ENCODE assay signal across 23 mouse cellular contexts in genomic region chr11:102971604-102972003, GRCm38 (mm10). TPM values are rescaled to one million over a fixed set of nuclear protein-coding genes. Genes with fewer than 3 reads are reported as not detected.
DNase-seq lines count a peak whose midpoint lies in the region; ATAC-seq and TF ChIP-seq lines count a peak whose summit lies in the region.
"Had no signal": no experiment of that assay in that cellular context is flagged by ENCODE, and none has a peak within 500 bp of the region (broad histone marks: within the 10 kb centered on the region; RNA-seq: fewer than 3 reads in every experiment).

No protein-coding gene starts in this region.

- peaks cover 12% of the 10 kb centered on the region for H3K4me1 ChIP-seq in embryonic facial prominence, embryonic 13.5 days
- peaks cover 8% of the 10 kb centered on the region for H3K4me1 ChIP-seq in embryonic facial prominence, embryonic 10.5 days
- H3K4me1 ChIP-seq in limb, embryonic 14.5 days (ENCODE audit: control insufficient read depth, insufficient read depth, low read length): peaks cover 4% of the 10 kb centered on the region; the same call in 1 of the 2 replicates
- H3K4me1 ChIP-seq: intestine, embryonic 15.5 days had no signal

- WGBS in embryonic facial prominence, embryonic 13.5 days: 31% methylated on average over 5 of the region's 5 CpGs
- WGBS in embryonic facial prominence, embryonic 10.5 days: 62% methylated on average over 5 of the region's 5 CpGs
- WGBS in limb, embryonic 14.5 days: 26% methylated on average over 5 of the region's 5 CpGs

- H3K27me3 ChIP-seq in embryonic facial prominence, embryonic 13.5 days: peaks cover 30% of the 10 kb centered on the region
- H3K27me3 ChIP-seq in embryonic facial prominence, embryonic 10.5 days (replicated peaks; ENCODE audit: low read depth, poor library complexity, severe bottlenecking): peaks cover 57% of the 10 kb centered on the region
- no peaks in the 10 kb centered on the region; the same call in 1 of the 2 replicates for H3K27me3 ChIP-seq in limb, embryonic 14.5 days (ENCODE audit: control insufficient read depth, insufficient read depth, low read length)
- H3K27me3 ChIP-seq: intestine, embryonic 15.5 days had no signal

- no peak for TF ChIP-seq POLR2A in limb, embryonic 14.5 days (IDR thresholded peaks at IDR 0.05; ENCODE audit: borderline replicate concordance, extremely low read depth, insufficient read depth, insufficient read length)

- no peak for ATAC-seq in embryonic facial prominence, embryonic 13.5 days (ENCODE audit: insufficient number of reproducible peaks, insufficient read depth, low FRiP score, low TSS enrichment, low read depth)
- ATAC-seq in limb, embryonic 14.5 days (ENCODE audit: low FRiP score, low read depth): peak; percentile 68
- ATAC-seq: CD4-positive, CD25-positive, alpha-beta regulatory T cell, adult 4 months; forebrain, postnatal 0 days; intestine, embryonic 15.5 days; liver, postnatal 0 days had no signal

- no peak overlapping the region for H3K4me3 ChIP-seq in embryonic facial prominence, embryonic 13.5 days
- H3K4me3 ChIP-seq in embryonic facial prominence, embryonic 10.5 days: no peak overlapping the region
- H3K4me3 ChIP-seq in limb, embryonic 14.5 days (replicated peaks; ENCODE audit: low read length): no peak overlapping the region
- H3K4me3 ChIP-seq: embryonic facial prominence, embryonic 15.5 days; forebrain, embryonic 10.5 days; intestine, embryonic 15.5 days; megakaryocyte, embryonic 14.5 days had no signal

- H3K9me3 ChIP-seq in embryonic facial prominence, embryonic 13.5 days: no peaks in the 10 kb centered on the region
- no peaks in the 10 kb centered on the region for H3K9me3 ChIP-seq in embryonic facial prominence, embryonic 10.5 days
- no peaks in the 10 kb centered on the region for H3K9me3 ChIP-seq in limb, embryonic 14.5 days (ENCODE audit: control insufficient read depth, low read length)
- H3K9me3 ChIP-seq: embryonic facial prominence, embryonic 15.5 days; forebrain, embryonic 10.5 days; intestine, embryonic 15.5 days; megakaryocyte, embryonic 14.5 days had no signal

- H3K36me3 ChIP-seq in embryonic facial prominence, embryonic 13.5 days: no peaks in the 10 kb centered on the region
- no peaks in the 10 kb centered on the region for H3K36me3 ChIP-seq in embryonic facial prominence, embryonic 10.5 days (replicated peaks)
- H3K36me3 ChIP-seq in limb, embryonic 14.5 days (ENCODE audit: control insufficient read depth, insufficient read depth, low read length): no peaks in the 10 kb centered on the region
- H3K36me3 ChIP-seq: embryonic facial prominence, embryonic 15.5 days; forebrain, embryonic 10.5 days; intestine, embryonic 15.5 days had no signal

- H3K9ac ChIP-seq in embryonic facial prominence, embryonic 13.5 days: no peak overlapping the region
- no peak overlapping the region for H3K9ac ChIP-seq in limb, embryonic 14.5 days (ENCODE audit: low read depth, low read length, severe bottlenecking)
- H3K9ac ChIP-seq: embryonic facial prominence, embryonic 15.5 days; forebrain, postnatal 0 days; hindbrain, embryonic 14.5 days; intestine, embryonic 15.5 days; liver, postnatal 0 days had no signal

- H3K4me2 ChIP-seq in embryonic facial prominence, embryonic 13.5 days: no peak overlapping the region
- H3K4me2 ChIP-seq in limb, embryonic 14.5 days (replicated peaks; ENCODE audit: low read depth, low read length, severe bottlenecking): no peak overlapping the region
- H3K4me2 ChIP-seq: embryonic facial prominence, embryonic 15.5 days; heart, embryonic 11.5 days; hindbrain, embryonic 14.5 days; intestine, embryonic 15.5 days had no signal

- no peak for DNase-seq in embryonic facial prominence, embryonic 10.5 days (ENCODE audit: low spot score)
- DNase-seq in right cerebral cortex, postnatal 10 days (ENCODE audit: low spot score in 2 of 2): peak; percentile 38 to 58
- DNase-seq in right cerebral cortex, postnatal 36 days (ENCODE audit: low spot score in 2 of 2): no peak
- DNase-seq in NIH3T3 (ENCODE audit: low read depth): peak; percentile 44
- peak; percentile 66 for DNase-seq in limb, embryonic 14.5 days (ENCODE audit: low spot score)
- no peak for DNase-seq in spleen, adult 12 weeks (ENCODE audit: low spot score)
- DNase-seq in ovary, adult 18-20 months (ENCODE audit: low spot score): no peak
- DNase-seq: adrenal gland, postnatal 25 days; forebrain, postnatal 0 days; kidney, postnatal 4 days; layer of hippocampus, adult 9-11 months; liver, postnatal 0 days; midbrain, embryonic 14.5 days; thymus, postnatal 4 days had no signal

- H3K27ac ChIP-seq in embryonic facial prominence, embryonic 13.5 days: peak overlapping the region; percentile 5; the same call in 1 of the 2 replicates
- H3K27ac ChIP-seq in embryonic facial prominence, embryonic 10.5 days (replicated peaks): no peak overlapping the region
- no peak overlapping the region for H3K27ac ChIP-seq in limb, embryonic 14.5 days (replicated peaks; ENCODE audit: low read depth, low read length)
- H3K27ac ChIP-seq: embryonic facial prominence, embryonic 15.5 days; forebrain, embryonic 10.5 days; hindbrain, embryonic 14.5 days; intestine, embryonic 15.5 days had no signal

RNA-seq across cellular contexts. Expression of gene C1ql1, which starts 25.1 kb away (rescaled TPM):
- polyA plus RNA-seq in embryonic facial prominence, embryonic 13.5 days (2015; fragmentation: Nextera tagmentation; extraction: Ambion mirVana): 3.4 TPM in 2 replicates
- polyA plus RNA-seq in embryonic facial prominence, embryonic 10.5 days (2016; fragmentation: Nextera tagmentation; extraction: Ambion mirVana): 1.5 and 2.7 TPM in 2 replicates
- polyA plus RNA-seq in limb, embryonic 14.5 days (2012; rRNA removed): 3.3 and 4.8 TPM in 2 replicates
- polyA plus RNA-seq in limb, embryonic 14.5 days (2014; fragmentation: Nextera tagmentation; extraction: Ambion mirVana): 1.9 and 3.8 TPM in 2 replicates
- polyA plus RNA-seq: CD4-positive, CD25-positive, alpha-beta regulatory T cell, adult 4 months; liver, adult 2 months had no signal

RNA-seq across cellular contexts. Expression of gene Kif18b, which starts 46.7 kb away (rescaled TPM):
- polyA plus RNA-seq in embryonic facial prominence, embryonic 13.5 days (2015; fragmentation: Nextera tagmentation; extraction: Ambion mirVana): 11.0 and 12.8 TPM in 2 replicates
- polyA plus RNA-seq in embryonic facial prominence, embryonic 10.5 days (2016; fragmentation: Nextera tagmentation; extraction: Ambion mirVana): 12.1 and 13.0 TPM in 2 replicates
- polyA plus RNA-seq in limb, embryonic 14.5 days (2012; rRNA removed): 24.5 and 30.3 TPM in 2 replicates
- polyA plus RNA-seq in limb, embryonic 14.5 days (2014; fragmentation: Nextera tagmentation; extraction: Ambion mirVana): 6.1 and 7.2 TPM in 2 replicates

RNA-seq across cellular contexts. Expression of gene Nmt1, which starts 56.4 kb away (rescaled TPM):
- 67.8 and 68.5 TPM in 2 replicates for polyA plus RNA-seq in embryonic facial prominence, embryonic 13.5 days (2015; fragmentation: Nextera tagmentation; extraction: Ambion mirVana)
- polyA plus RNA-seq in embryonic facial prominence, embryonic 10.5 days (2016; fragmentation: Nextera tagmentation; extraction: Ambion mirVana): 63.2 and 66.0 TPM in 2 replicates
- 45.9 and 48.9 TPM in 2 replicates for polyA plus RNA-seq in limb, embryonic 14.5 days (2012; rRNA removed)
- 50.2 and 53.9 TPM in 2 replicates for polyA plus RNA-seq in limb, embryonic 14.5 days (2014; fragmentation: Nextera tagmentation; extraction: Ambion mirVana)

RNA-seq across cellular contexts. Expression of gene Dcakd, which starts 56.5 kb away (rescaled TPM):
- 189 and 192 TPM in 2 replicates for polyA plus RNA-seq in embryonic facial prominence, embryonic 13.5 days (2015; fragmentation: Nextera tagmentation; extraction: Ambion mirVana)
- 304 and 308 TPM in 2 replicates for polyA plus RNA-seq in embryonic facial prominence, embryonic 10.5 days (2016; fragmentation: Nextera tagmentation; extraction: Ambion mirVana)
- polyA plus RNA-seq in limb, embryonic 14.5 days (2012; rRNA removed): 182 and 259 TPM in 2 replicates
- 173 and 185 TPM in 2 replicates for polyA plus RNA-seq in limb, embryonic 14.5 days (2014; fragmentation: Nextera tagmentation; extraction: Ambion mirVana)

Comparison
In these comparisons a context has a peak if more than half of its experiments do, and no peak if none do; other contexts are left out.
1. DNase-seq: peak in right cerebral cortex, postnatal 10 days (2 of 2), NIH3T3 (single experiment) and limb, embryonic 14.5 days (single experiment); none in embryonic facial prominence, embryonic 10.5 days (single experiment), right cerebral cortex, postnatal 36 days (0 of 2), spleen, adult 12 weeks (single experiment) and ovary, adult 18-20 months (single experiment).